In genomic region chr7:138853417-138854031, GRCm38 (mm10) we compare ENCODE assay signal across 19 mouse cellular contexts. TPM values are rescaled to one million over a fixed set of nuclear protein-coding genes. Genes with fewer than 3 reads are reported as not detected.
DNase-seq lines count a peak whose midpoint lies in the region; ATAC-seq and TF ChIP-seq lines count a peak whose summit lies in the region.
"Had no signal": no experiment of that assay in that cellular context is flagged by ENCODE, and none has a peak within 500 bp of the region (broad histone marks: within the 10 kb centered on the region; RNA-seq: fewer than 3 reads in every experiment).

No protein-coding gene starts in this region.

- H3K79me2 ChIP-seq in liver, adult 2 months (ENCODE audit: control insufficient read depth, insufficient read depth, low read length), result peaks cover 37% of the 10 kb centered on the region; the same call in 1 of the 2 replicates

- no peak overlapping the region for H3K4me2 ChIP-seq in heart, embryonic 11.5 days
- H3K4me2 ChIP-seq in stomach, postnatal 0 days (replicated peaks; ENCODE audit: low read depth), result no peak overlapping the region
- H3K4me2 ChIP-seq: heart, embryonic 13.5 days; hindbrain, embryonic 13.5 days had no signal

- H3K9ac ChIP-seq in heart, embryonic 11.5 days (ENCODE audit: low read depth, low read length), result no peak overlapping the region
- H3K9ac ChIP-seq in liver, adult 2 months (ENCODE audit: low read depth, low read length), result no peak overlapping the region
- no peak overlapping the region for H3K9ac ChIP-seq in ES-Bruce4 (ENCODE audit: low read depth, poor library complexity, severe bottlenecking)
- no peak overlapping the region for H3K9ac ChIP-seq in stomach, postnatal 0 days (ENCODE audit: low read length)
- H3K9ac ChIP-seq: heart, embryonic 13.5 days; hindbrain, embryonic 13.5 days had no signal

- H3K27ac ChIP-seq in heart, embryonic 11.5 days (ENCODE audit: low read depth, low read length), result no peak overlapping the region
- peak overlapping the region; percentile 82 for H3K27ac ChIP-seq in liver, adult 2 months (replicated peaks; ENCODE audit: insufficient read depth, low read depth, low read length)
- H3K27ac ChIP-seq in ES-Bruce4 (ENCODE audit: insufficient read depth, low read length), result peak overlapping the region; percentile 66
- H3K27ac ChIP-seq in stomach, postnatal 0 days (replicated peaks), result no peak overlapping the region
- H3K27ac ChIP-seq: embryonic facial prominence, embryonic 10.5 days; heart, embryonic 13.5 days; hindbrain, embryonic 13.5 days; hindbrain, postnatal 0 days had no signal

- TF ChIP-seq EP300 in ES-Bruce4 (IDR thresholded peaks at IDR 0.05; ENCODE audit: insufficient read depth, low read depth, low read length), result no peak
- TF ChIP-seq EP300 in stomach, postnatal 0 days (optimal IDR thresholded peaks at IDR 0.05), result no peak

- TF ChIP-seq POLR2A in liver, adult 2 months (IDR thresholded peaks at IDR 0.05; ENCODE audit: extremely low read depth, insufficient read depth, low read length), result no peak
- TF ChIP-seq POLR2A in ES-Bruce4 (IDR thresholded peaks at IDR 0.05; ENCODE audit: insufficient read depth, low read length), result no peak

- H3K27me3 ChIP-seq in heart, embryonic 11.5 days (ENCODE audit: control insufficient read depth, insufficient read depth, low read length), result no peaks in the 10 kb centered on the region
- no peaks in the 10 kb centered on the region for H3K27me3 ChIP-seq in liver, adult 2 months (ENCODE audit: control insufficient read depth, insufficient read depth, low read length)
- H3K27me3 ChIP-seq in ES-Bruce4 (ENCODE audit: control insufficient read depth, insufficient read depth, low read length, poor library complexity, severe bottlenecking), result no peaks in the 10 kb centered on the region
- H3K27me3 ChIP-seq in stomach, postnatal 0 days (ENCODE audit: control insufficient read depth, insufficient read depth, low read length), result no peaks in the 10 kb centered on the region
- H3K27me3 ChIP-seq: heart, embryonic 13.5 days; hindbrain, embryonic 13.5 days; Patski had no signal

- DNase-seq in heart, adult 11 months, result peak; percentile 61
- DNase-seq in liver, adult 2 months (ENCODE audit: extremely low read depth, low read depth, low spot score), result peak; percentile 88
- DNase-seq in liver (no peak), adipocyte (ENCODE audit: low spot score) (peak; percentile 23)
- DNase-seq in stomach, postnatal 0 days (ENCODE audit: low spot score), result no peak
- DNase-seq: adrenal gland, postnatal 14 days; cerebellum, adult 18-20 months; cerebellum, postnatal 10 days; gastrocnemius, postnatal 14 days; heart, postnatal 10 days; kidney, adult 11 months had no signal

- H3K4me3 ChIP-seq in heart, embryonic 11.5 days (ENCODE audit: low read depth, low read length), result no peak overlapping the region
- no peak overlapping the region for H3K4me3 ChIP-seq in liver, adult 2 months (ENCODE audit: insufficient read depth, low read depth, low read length)
- no peak overlapping the region for H3K4me3 ChIP-seq in ES-Bruce4 (ENCODE audit: low read depth, low read length)
- no peak overlapping the region for H3K4me3 ChIP-seq in stomach, postnatal 0 days (ENCODE audit: low read depth, low read length)
- H3K4me3 ChIP-seq: embryonic facial prominence, embryonic 10.5 days; heart, embryonic 13.5 days; hindbrain, embryonic 13.5 days had no signal

- H3K4me1 ChIP-seq in heart, embryonic 11.5 days (ENCODE audit: control insufficient read depth, insufficient read depth, low read length), result no peaks in the 10 kb centered on the region; the same call in none of the 2 replicates
- peaks cover 25% of the 10 kb centered on the region for H3K4me1 ChIP-seq in liver, adult 2 months (ENCODE audit: control insufficient read depth, insufficient read depth, low read length)
- H3K4me1 ChIP-seq in ES-Bruce4 (ENCODE audit: control insufficient read depth, insufficient read depth, low read length), result peaks cover 8% of the 10 kb centered on the region
- H3K4me1 ChIP-seq in stomach, postnatal 0 days (replicated peaks; ENCODE audit: control insufficient read depth, insufficient read depth), result 0 out of 2 replicates have a peak, but pooled peaks cover 2% of the 10 kb centered on the region

- no peaks in the 10 kb centered on the region for H3K9me3 ChIP-seq in heart, embryonic 11.5 days (replicated peaks; ENCODE audit: control insufficient read depth, low read length)
- no peaks in the 10 kb centered on the region for H3K9me3 ChIP-seq in ES-Bruce4 (replicated peaks; ENCODE audit: control insufficient read depth, insufficient read depth, low read length, poor library complexity, severe bottlenecking)
- H3K9me3 ChIP-seq in stomach, postnatal 0 days (ENCODE audit: control insufficient read depth, low read length), result no peaks in the 10 kb centered on the region
- H3K9me3 ChIP-seq: embryonic facial prominence, embryonic 10.5 days; heart, embryonic 13.5 days; hindbrain, embryonic 13.5 days had no signal

- 92% methylated on average over 4 of the region's 4 CpGs for WGBS in heart, embryonic 11.5 days (ENCODE audit: insufficient replicate concordance)
- 81% methylated on average over 4 of the region's 4 CpGs for WGBS in liver, adult 2 months
- WGBS in stomach, postnatal 0 days, result 88% methylated on average over 4 of the region's 4 CpGs

- ATAC-seq in heart, embryonic 11.5 days (replicated peaks; ENCODE audit: insufficient number of reproducible peaks, low FRiP score, low TSS enrichment), result no peak
- no peak for ATAC-seq in stomach, postnatal 0 days (ENCODE audit: low FRiP score, low TSS enrichment)
- ATAC-seq: forebrain, embryonic 14.5 days; hindbrain, postnatal 0 days; Patski had no signal

- TF ChIP-seq CTCF in liver, adult 2 months (IDR thresholded peaks at IDR 0.05; ENCODE audit: low read depth, low read length), result no peak
- no peak for TF ChIP-seq CTCF in ES-Bruce4 (IDR thresholded peaks at IDR 0.05; ENCODE audit: low read depth, low read length)
- TF ChIP-seq CTCF in stomach, postnatal 0 days (IDR thresholded peaks at IDR 0.05; ENCODE audit: low read depth), result no peak

- 0 out of 2 replicates have a peak, but pooled peaks cover 2% of the 10 kb centered on the region for H3K36me3 ChIP-seq in heart, embryonic 11.5 days (ENCODE audit: control insufficient read depth, insufficient read depth, low read length)
- peaks cover 7% of the 10 kb centered on the region; the same call in 1 of the 2 replicates for H3K36me3 ChIP-seq in liver, adult 2 months (ENCODE audit: control insufficient read depth, insufficient read depth, low read length)
- H3K36me3 ChIP-seq in ES-Bruce4 (ENCODE audit: control insufficient read depth, insufficient read depth, low read length, poor library complexity, severe bottlenecking), result peaks cover 21% of the 10 kb centered on the region
- H3K36me3 ChIP-seq in stomach, postnatal 0 days (ENCODE audit: control insufficient read depth, insufficient read depth, low read length), result peaks cover 2% of the 10 kb centered on the region; the same call in 1 of the 2 replicates

RNA-seq across cellular contexts. Expression of gene Mapk1ip1, which starts 7.5 kb away (rescaled TPM):
- polyA plus RNA-seq in heart, embryonic 11.5 days (2014; fragmentation: Nextera tagmentation; extraction: Ambion mirVana), result 11.4 and 12.7 TPM in 2 replicates
- total RNA-seq in liver, adult 2 months (2014; rRNA removed), result 3.6 and 5.4 TPM in 2 replicates
- 15.0 and 27.6 TPM in 2 replicates for polyA plus RNA-seq in liver, adult 2 months (2012; rRNA removed)
- polyA plus RNA-seq in ES-Bruce4 (2011; ENCODE audit: insufficient read depth, insufficient read length, low read depth, missing spikeins), result 22.9 and 24.7 TPM in 2 replicates
- 9.4 and 10.0 TPM in 2 replicates for polyA plus RNA-seq in stomach, postnatal 0 days (2015; fragmentation: Nextera tagmentation; extraction: Ambion mirVana)

RNA-seq across cellular contexts. Expression of gene Ppp2r2d, which starts 7.6 kb away (rescaled TPM):
- 42.8 and 43.4 TPM in 2 replicates for polyA plus RNA-seq in heart, embryonic 11.5 days (2014; fragmentation: Nextera tagmentation; extraction: Ambion mirVana)
- total RNA-seq in liver, adult 2 months (2014; rRNA removed), result 28.2 and 33.4 TPM in 2 replicates
- polyA plus RNA-seq in liver, adult 2 months (2012; rRNA removed), result 11.6 and 15.0 TPM in 2 replicates
- polyA plus RNA-seq in ES-Bruce4 (2011; ENCODE audit: insufficient read depth, insufficient read length, low read depth, missing spikeins), result 85.7 and 88.8 TPM in 2 replicates
- polyA plus RNA-seq in stomach, postnatal 0 days (2015; fragmentation: Nextera tagmentation; extraction: Ambion mirVana), result 25.4 and 27.8 TPM in 2 replicates

RNA-seq across cellular contexts. Expression of gene Bnip3, which starts 55.8 kb away (rescaled TPM):
- 306 and 317 TPM in 2 replicates for polyA plus RNA-seq in heart, embryonic 11.5 days (2014; fragmentation: Nextera tagmentation; extraction: Ambion mirVana)
- total RNA-seq in liver, adult 2 months (2014; rRNA removed), result 213 and 264 TPM in 2 replicates
- polyA plus RNA-seq in liver, adult 2 months (2012; rRNA removed), result 56.7 and 62.0 TPM in 2 replicates
- 70.8 and 73.7 TPM in 2 replicates for polyA plus RNA-seq in ES-Bruce4 (2011; ENCODE audit: insufficient read depth, insufficient read length, low read depth, missing spikeins)
- polyA plus RNA-seq in stomach, postnatal 0 days (2015; fragmentation: Nextera tagmentation; extraction: Ambion mirVana), result 113 TPM in 2 replicates

Comparison
In these comparisons a context has a peak if more than half of its experiments do, and no peak if none do; other contexts are left out.
1. DNase-seq: peak in heart, adult 11 months (single experiment), liver, adult 2 months (single experiment) and adipocyte (single experiment); none in liver (single experiment) and stomach, postnatal 0 days (single experiment).
2. H3K27ac ChIP-seq: peak in liver, adult 2 months (single experiment) and ES-Bruce4 (single experiment); none in heart, embryonic 11.5 days (single experiment) and stomach, postnatal 0 days (single experiment).